Mouse (Mus musculus) midbrain, embryonic 11.5 days (tissue): Measurements from ENCODE around the gene Rnf113a2. TPM values are rescaled to one million over a fixed set of nuclear protein-coding genes. Genes with fewer than 3 reads are reported as not detected.

ENCODE experiments used
- ATAC-seq: fragments of 200-750 bp; cut with Nextera tagmentation; 2 replicates; pipeline ENCODE4 v1.8.0; 2017; ENCODE audit warnings: moderate TSS enrichment, moderate library complexity; ENCODE audit not compliant: low FRiP score
- DNase-seq: peaks from one replicate; pipeline ENCODE4 v3.0.0; 2015; ENCODE audit warnings: low spot score; ENCODE audit errors: missing footprints
- H3K27ac ChIP-seq: fragments of 300-500 bp; sonication (generic); 2 replicates; pipeline ENCODE4 v1.5.1; 2014; ENCODE audit warnings: low read depth, low read length
- H3K27me3 ChIP-seq: fragments of 300-500 bp; sonication (generic); 2 replicates; pipeline ENCODE4 v1.6.1; 2014; ENCODE audit warnings: mild to moderate bottlenecking, low read length, moderate library complexity, mixed read lengths; ENCODE audit not compliant: control insufficient read depth, insufficient read depth
- H3K36me3 ChIP-seq: fragments of 300-500 bp; sonication (generic); 2 replicates; pipeline ENCODE4 v1.6.1; 2014; ENCODE audit warnings: mild to moderate bottlenecking, low read length, moderate library complexity, mixed read lengths; ENCODE audit not compliant: control insufficient read depth, insufficient read depth
- H3K4me1 ChIP-seq: fragments of 300-500 bp; sonication (generic); 2 replicates; pipeline ENCODE4 v1.6.1; 2014; ENCODE audit warnings: low read length; ENCODE audit not compliant: control insufficient read depth, insufficient read depth
- H3K4me2 ChIP-seq: fragments of 300-500 bp; sonication (generic); 2 replicates; pipeline ENCODE4 v1.6.1; 2014; ENCODE audit warnings: mild to moderate bottlenecking, moderate library complexity
- H3K4me3 ChIP-seq: fragments of 300-500 bp; sonication (generic); 2 replicates; pipeline ENCODE4 v1.5.1; 2014; ENCODE audit warnings: low read depth, low read length
- H3K9ac ChIP-seq: fragments of 300-500 bp; sonication (generic); 2 replicates; pipeline ENCODE4 v1.6.1; 2014; ENCODE audit warnings: low read length
- H3K9me3 ChIP-seq: fragments of 300-500 bp; sonication (generic); 2 replicates; pipeline ENCODE4 v1.6.1; 2016; ENCODE audit warnings: low read length; ENCODE audit not compliant: control insufficient read depth
- WGBS: fragments of 180-500 bp; shearing (Covaris S2); extraction: QIAGEN DNeasy Blood & Tissue Kit; methylation state at CpG from one replicate; pipeline ENCODE4 v1.1.7; 2014; 5-methylcytosine and 5-hydroxymethylcytosine counted together
- polyA plus RNA-seq: library from polyadenylated mRNA; unstranded; fragments of >200 nt; fragmentation: Nextera tagmentation; extraction: Ambion mirVana; gene quantifications from 2 replicates; pipeline ENCODE4 v1.2.1, GENCODE M21; 2014

Rnf113a2 gene
- 28.0 and 30.8 TPM in 2 replicates for polyA plus RNA-seq

DNA sequence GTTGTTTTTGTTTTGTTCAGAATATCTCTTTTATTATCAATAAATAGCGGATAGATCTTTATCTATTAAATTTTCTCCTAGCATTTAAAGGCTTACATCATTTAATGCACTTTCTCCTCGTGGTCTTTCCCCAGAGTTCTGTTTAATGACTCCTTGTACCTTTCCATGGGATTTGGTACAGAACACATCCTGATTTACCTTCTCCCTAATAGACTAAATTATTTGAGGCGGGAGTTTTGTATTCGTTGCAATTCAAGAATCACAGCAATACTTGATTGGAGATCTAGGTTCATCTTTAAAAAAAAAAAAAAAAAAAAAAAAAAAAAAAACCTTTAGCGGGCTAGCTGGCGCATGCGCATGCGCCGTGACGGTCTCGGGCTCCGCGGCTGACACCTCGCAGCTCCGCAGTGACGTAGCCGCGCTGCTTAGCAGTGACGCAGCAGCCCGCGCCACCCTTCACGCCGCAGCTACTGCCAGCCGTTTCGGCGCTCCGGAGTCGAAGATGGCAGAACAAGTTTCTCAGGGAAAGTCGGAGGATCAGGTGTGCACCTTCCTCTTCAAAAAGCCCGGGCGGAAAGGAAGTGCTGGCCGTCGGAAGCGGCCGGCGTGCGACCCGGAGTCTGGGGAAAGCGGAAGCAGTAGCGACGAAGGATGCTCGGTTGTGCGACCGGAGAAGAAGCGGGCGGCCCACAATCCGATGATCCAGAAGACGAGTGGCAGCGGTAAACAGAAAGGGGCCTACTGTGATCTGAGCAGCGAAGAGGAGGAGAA is at the start of gene Rnf113a2:
Rnf113a2 (plus strand) TSS at position 363 of the 771 bp plus-strand sequence.
- peaks cover 4% of the 10 kb centered on the region; the same call in 1 of the 2 replicates for H3K4me1 ChIP-seq
- H3K36me3 ChIP-seq, result no peaks in the 10 kb centered on the region; the same call in 1 of the 2 replicates
- H3K9me3 ChIP-seq, result no peaks in the 10 kb centered on the region
- 3% methylated on average over 50 of the region's 50 CpGs for WGBS
- no peak within 1 kb of the TSS for H3K27ac ChIP-seq
- no peaks in the 10 kb centered on the region for H3K27me3 ChIP-seq
- ATAC-seq, result peak; percentile 90
- H3K4me2 ChIP-seq, result peak within 1 kb of the TSS; percentile 77
- peak; percentile 98 for DNase-seq
- H3K9ac ChIP-seq, result peak within 1 kb of the TSS; percentile 74
- peak within 1 kb of the TSS; percentile 41 for H3K4me3 ChIP-seq

DNA sequence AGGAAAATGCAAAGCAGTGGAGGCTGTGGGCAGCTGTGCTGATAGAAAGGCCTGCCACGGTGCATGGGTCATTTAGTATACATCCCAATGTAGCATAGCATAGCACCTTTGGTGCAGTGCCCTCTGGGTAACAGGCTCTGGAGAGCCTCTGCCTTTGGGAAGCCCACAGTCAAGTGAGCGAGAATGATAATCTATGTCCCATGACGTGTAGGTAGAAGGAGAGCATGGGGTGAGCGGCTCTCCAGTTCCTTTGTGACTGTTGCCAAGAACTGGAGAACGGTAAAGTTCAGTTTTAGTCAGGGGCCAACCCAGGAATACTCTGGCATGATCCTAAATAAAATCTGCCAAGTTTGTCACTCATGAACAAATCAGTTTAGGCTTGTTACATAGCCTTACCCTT is 45.3 kb upstream of the Rnf113a2 start:
- peaks cover 24% of the 10 kb centered on the region for H3K36me3 ChIP-seq
- H3K27me3 ChIP-seq, result no peaks in the 10 kb centered on the region
- H3K4me1 ChIP-seq, result no peaks in the 10 kb centered on the region
- no peak overlapping the region for H3K9ac ChIP-seq
- no peak overlapping the region for H3K4me3 ChIP-seq
- H3K9me3 ChIP-seq, result no peaks in the 10 kb centered on the region
- DNase-seq (peak; percentile 65), ATAC-seq (no peak)
- no peak overlapping the region for H3K4me2 ChIP-seq
- no peak overlapping the region for H3K27ac ChIP-seq
- 90% methylated on average over 5 of the region's 5 CpGs for WGBS

GRCm38 (mm10) chr12:84373831-84374481 is 43.0 kb upstream of the Rnf113a2 start:
- H3K36me3 ChIP-seq, result peaks cover 19% of the 10 kb centered on the region
- 87% methylated on average over 6 of the region's 6 CpGs for WGBS

DNA sequence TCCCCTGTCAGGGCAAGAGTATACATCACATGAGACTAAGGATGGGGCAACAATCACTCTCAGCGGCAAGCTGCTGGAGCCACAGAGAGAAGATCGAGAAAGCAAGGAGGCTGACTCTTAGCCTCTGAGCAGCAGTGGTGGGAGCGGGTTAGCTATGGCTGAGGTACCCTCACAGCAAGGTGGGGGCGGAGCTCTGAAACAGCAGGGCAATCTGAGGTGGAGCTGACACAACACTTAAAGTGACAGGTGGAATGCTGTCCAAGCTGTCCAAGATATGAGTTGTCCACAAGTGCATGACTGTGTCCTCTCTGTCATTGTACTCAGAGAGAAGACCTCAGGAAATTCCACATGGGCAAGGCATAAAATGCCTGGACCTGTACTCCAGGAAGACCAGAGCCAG is 34.6 kb upstream of the Rnf113a2 start:
- Histone ChIP-seq H3K4me1 (no peaks in the 10 kb centered on the region), H3K9me3 (no peaks in the 10 kb centered on the region), H3K4me3 (no peak overlapping the region), H3K36me3 (no peaks in the 10 kb centered on the region), H3K4me2 (no peak overlapping the region), H3K9ac (no peak overlapping the region), H3K27me3 (no peaks in the 10 kb centered on the region), H3K27ac (no peak overlapping the region)
- WGBS, result 89% methylated on average over 4 of the region's 4 CpGs
- DNase-seq (no peak), ATAC-seq (no peak)

More at GRCm38 (mm10) chr12:84373831-84374481, 43.0 kb upstream of the Rnf113a2 start:
- no peak overlapping the region for H3K4me3 ChIP-seq
- H3K4me2 ChIP-seq, result no peak overlapping the region
- H3K9ac ChIP-seq, result no peak overlapping the region
- H3K4me1 ChIP-seq, result no peaks in the 10 kb centered on the region
- H3K27ac ChIP-seq, result no peak overlapping the region
- DNase-seq (peak; percentile 56), ATAC-seq (no peak)
- no peaks in the 10 kb centered on the region for H3K9me3 ChIP-seq
- H3K27me3 ChIP-seq, result no peaks in the 10 kb centered on the region

GRCm38 (mm10) chr12:84384644-84385081 is 32.3 kb upstream of the Rnf113a2 start:
- no peaks in the 10 kb centered on the region for H3K9me3 ChIP-seq
- ATAC-seq (no peak), DNase-seq (no peak)

DNA sequence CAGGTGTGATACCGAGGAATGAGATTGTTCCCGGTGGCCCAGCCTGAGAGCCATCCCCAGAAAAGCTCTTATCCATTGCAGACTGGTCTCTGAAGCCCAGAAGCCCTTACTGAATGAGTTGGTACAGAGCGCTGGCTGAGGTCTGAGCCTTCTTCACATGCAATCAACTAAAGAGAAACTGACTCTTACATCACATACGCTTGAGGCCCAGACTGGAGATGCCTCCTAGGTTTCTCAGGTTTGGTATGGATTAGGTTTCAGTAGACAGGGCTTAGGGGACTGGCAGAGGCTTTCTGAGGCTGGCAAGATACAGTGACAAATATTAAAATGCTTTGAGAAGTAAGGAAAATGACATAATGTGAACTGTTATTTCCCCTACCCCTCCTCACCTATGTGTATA is 31.6 kb upstream of the Rnf113a2 start:
- H3K9ac ChIP-seq, result no peak overlapping the region
- 93% methylated on average over 4 of the region's 4 CpGs for WGBS
- no peaks in the 10 kb centered on the region for H3K4me1 ChIP-seq

More at GRCm38 (mm10) chr12:84384644-84385081, 32.3 kb upstream of the Rnf113a2 start:
- 86% methylated on average over 5 of the region's 5 CpGs for WGBS
- no peaks in the 10 kb centered on the region for H3K36me3 ChIP-seq
- H3K27ac ChIP-seq, result no peak overlapping the region
- no peaks in the 10 kb centered on the region for H3K27me3 ChIP-seq
- H3K4me1 ChIP-seq, result no peaks in the 10 kb centered on the region
- H3K4me2 ChIP-seq, result no peak overlapping the region
- no peak overlapping the region for H3K9ac ChIP-seq
- no peak overlapping the region for H3K4me3 ChIP-seq

DNA sequence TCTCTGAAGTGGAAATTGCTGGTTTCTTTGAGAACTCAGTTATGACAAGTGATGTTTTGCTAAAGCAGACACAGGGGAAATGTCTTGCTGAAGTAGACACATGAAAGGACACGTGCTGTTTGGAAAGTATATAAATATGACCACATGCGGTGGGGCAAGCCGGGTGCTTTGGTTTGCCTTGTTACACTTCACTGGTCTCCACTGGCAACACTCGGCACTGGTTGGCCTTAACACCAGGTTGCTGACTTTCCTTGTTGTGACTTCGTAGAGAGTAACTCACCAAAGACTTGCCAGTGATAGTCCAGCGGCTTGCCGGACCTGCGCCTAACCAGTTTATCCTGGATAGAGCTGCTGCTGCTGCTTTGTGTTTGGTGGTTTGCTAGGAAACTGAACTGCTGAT is 28.9 kb upstream of the Rnf113a2 start:
- DNase-seq, result no peak
- Histone ChIP-seq H3K27ac (no peak overlapping the region), H3K4me3 (no peak overlapping the region), H3K4me2 (no peak overlapping the region), H3K27me3 (no peaks in the 10 kb centered on the region), H3K4me1 (no peaks in the 10 kb centered on the region), H3K36me3 (no peaks in the 10 kb centered on the region), H3K9me3 (no peaks in the 10 kb centered on the region), H3K9ac (no peak overlapping the region)
- 84% methylated on average over 8 of the region's 8 CpGs for WGBS
- no peak for ATAC-seq

More for the DNA sequence above, 31.6 kb upstream of the Rnf113a2 start:
- Histone ChIP-seq H3K36me3 (no peaks in the 10 kb centered on the region), H3K4me2 (no peak overlapping the region), H3K9me3 (no peaks in the 10 kb centered on the region), H3K27me3 (no peaks in the 10 kb centered on the region), H3K27ac (no peak overlapping the region), H3K4me3 (no peak overlapping the region)
- DNase-seq (no peak), ATAC-seq (no peak)

DNA sequence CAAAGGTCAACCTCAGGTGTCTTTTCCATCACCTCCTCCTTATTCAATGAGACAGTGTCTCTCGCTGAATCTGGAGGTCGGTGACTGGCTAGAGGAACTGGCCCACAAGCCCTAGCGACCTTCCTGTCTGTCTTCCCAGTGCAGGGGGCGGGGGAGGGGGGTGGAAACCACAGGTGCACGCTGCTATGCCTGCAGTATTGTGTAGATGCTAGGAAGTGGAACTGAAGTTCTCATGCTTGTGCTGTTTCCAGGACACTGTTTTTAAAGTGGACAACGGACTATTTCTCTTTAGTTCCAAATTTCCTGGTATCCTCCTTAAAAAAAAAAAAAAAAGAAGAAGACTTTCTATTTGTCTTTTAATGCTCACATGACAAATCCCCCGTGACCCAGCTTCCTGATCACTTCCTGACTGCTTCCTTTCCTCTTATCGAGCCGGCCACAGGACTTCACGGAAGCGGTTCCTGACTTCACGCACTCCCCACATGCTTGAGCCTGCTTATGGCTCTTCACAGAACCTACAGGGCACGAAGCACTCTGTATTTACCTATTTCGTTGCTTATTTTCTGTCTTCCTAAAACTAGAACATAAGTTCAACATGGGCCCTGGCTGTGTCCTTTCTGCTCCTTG is 28.1 kb upstream of the Rnf113a2 start:
- WGBS, result 79% methylated on average over 14 of the region's 14 CpGs
- H3K36me3 ChIP-seq, result no peaks in the 10 kb centered on the region
- no peaks in the 10 kb centered on the region for H3K9me3 ChIP-seq
- no peak overlapping the region for H3K4me2 ChIP-seq
- DNase-seq (no peak), ATAC-seq (no peak)
- H3K27me3 ChIP-seq, result no peaks in the 10 kb centered on the region
- H3K9ac ChIP-seq, result no peak overlapping the region
- H3K4me3 ChIP-seq, result no peak overlapping the region
- H3K27ac ChIP-seq, result no peak overlapping the region
- no peaks in the 10 kb centered on the region for H3K4me1 ChIP-seq

DNA sequence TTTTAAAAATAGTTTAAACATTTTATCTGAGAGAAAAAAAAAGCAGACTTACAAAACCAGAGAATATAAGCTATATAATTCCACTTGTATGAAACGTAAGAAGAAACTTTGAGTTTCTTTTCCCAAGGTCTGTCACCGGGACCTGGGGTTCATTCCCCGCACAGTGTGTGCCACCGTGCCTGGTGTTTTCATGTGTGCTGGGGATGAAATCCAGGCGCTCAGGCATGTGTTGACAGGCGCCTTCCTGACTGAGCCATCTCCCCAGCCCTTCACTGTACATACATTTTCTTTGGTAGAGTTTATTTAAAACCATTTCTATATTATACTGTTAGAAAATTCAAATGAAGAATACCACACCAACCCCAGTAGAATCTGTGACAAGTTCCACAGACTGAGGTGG is 26.7 kb upstream of the Rnf113a2 start:
- Histone ChIP-seq H3K4me3 (no peak overlapping the region), H3K36me3 (no peaks in the 10 kb centered on the region), H3K4me1 (no peaks in the 10 kb centered on the region), H3K27ac (no peak overlapping the region), H3K4me2 (no peak overlapping the region), H3K9me3 (no peaks in the 10 kb centered on the region), H3K27me3 (no peaks in the 10 kb centered on the region), H3K9ac (no peak overlapping the region)
- ATAC-seq, result no peak
- no peak for DNase-seq
- WGBS, result 86% methylated on average over 6 of the region's 6 CpGs
